Mouse (Mus musculus) brain, adult 2 months (tissue): ENCODE results near the gene Pigb.
"Not testable (repeated sequence)": the region's sequence is repeated elsewhere in the genome, so short reads cannot be mapped to it uniquely, and the experiment has no call there.

Experiments
- DNase-seq: peaks from one replicate; pipeline ENCODE4 v3.0.0; 2011; ENCODE audit warnings: low read depth, low spot score

Pigb gene

DNA sequence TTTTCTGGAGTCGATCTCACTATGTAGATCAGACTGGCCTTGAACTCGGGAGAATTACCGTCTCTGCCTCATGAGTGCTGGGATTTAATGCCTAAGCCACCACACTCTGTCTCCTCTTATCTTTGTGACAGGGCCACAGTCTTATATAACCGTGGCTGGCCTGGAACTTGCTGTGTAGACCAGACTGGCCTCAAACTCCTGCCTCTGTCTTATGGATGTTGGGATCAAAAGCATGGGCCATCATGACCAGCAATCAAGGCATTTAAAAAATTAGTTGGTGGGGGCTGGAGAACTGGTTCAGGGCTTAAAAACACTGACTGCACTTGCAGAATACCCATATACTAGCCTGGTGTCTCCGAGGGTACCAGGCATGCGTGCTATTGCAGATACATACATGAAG, at the start of gene Pigb:
Pigb (minus strand) TSS at position 299 of the 400 bp plus-strand sequence.
- no peak for DNase-seq

DNA sequence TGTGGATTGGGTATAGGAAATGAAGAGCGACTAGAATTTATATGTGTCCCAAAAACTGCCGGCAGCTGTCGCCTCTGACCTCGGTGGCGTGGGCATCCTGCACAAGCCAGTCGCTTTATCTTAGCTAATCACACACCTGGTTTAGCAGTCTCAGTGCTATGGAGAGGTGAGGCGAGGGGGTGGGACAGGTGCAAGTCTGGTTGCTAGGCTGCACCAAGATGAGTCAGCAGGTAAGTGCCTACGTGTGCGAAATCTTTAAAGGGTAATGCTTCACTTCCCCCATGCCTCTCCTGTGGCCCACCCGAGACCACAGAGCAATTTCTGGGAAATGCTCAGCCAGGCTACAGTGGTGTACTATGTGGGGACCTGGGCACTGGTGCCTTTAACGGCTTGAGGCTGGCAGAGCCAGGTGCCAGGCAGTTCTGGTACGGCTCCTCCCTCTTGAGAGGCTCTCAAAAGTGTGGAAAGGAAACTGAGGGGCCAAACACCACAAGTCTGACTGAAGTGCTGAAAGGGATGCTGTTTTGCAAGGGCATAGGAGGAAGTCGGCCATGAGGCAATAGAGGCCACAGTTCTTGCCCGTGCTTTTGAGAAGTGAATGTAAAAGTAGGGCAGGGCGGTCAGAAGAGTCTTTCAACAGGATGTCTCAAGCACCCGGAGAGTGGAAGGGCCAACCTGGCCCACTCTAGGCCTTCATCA, 49.2 kb upstream of the Pigb start:
- DNase-seq = peak; percentile 48

DNA sequence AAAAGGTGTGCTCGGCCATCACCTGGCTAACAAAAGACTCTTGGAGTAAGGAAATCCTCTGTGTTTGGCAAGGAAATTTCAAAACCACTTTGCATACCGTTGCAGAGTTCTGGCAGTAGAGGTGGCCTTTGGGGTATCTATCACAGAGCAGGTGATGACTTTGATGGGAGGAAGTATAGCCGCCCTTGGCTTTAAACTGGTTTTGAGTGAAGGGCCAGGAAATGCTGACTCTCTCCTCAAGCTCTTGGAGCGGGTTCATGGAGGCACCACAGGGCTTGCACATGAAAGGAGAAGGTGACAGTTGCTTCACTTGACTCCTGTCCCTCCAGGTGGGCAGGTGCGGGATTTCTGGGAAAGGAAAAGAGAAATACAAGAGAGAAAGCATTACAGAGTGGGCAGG, 47.4 kb upstream of the Pigb start:
- no peak for DNase-seq

DNA sequence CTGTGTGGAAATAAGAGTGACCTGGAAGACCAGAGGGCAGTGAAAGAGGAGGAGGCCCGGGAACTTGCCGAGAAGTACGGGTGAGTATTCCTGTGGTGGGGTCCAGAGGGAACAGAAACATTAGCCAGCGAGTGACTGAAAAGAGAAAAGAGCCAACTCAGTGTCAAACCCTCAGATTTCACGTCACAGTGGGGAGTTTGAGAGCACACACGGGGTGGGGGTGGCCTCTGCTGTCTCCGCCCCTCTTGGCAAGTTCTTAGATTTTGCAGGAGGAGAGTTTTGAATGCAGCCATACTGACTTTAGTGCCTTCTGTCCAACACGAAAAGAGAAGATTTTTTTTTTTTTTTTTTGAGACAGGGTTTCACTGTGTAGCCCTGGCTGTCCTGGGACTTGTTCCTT, 46.9 kb upstream of the Pigb start:
- no peak for DNase-seq

DNA sequence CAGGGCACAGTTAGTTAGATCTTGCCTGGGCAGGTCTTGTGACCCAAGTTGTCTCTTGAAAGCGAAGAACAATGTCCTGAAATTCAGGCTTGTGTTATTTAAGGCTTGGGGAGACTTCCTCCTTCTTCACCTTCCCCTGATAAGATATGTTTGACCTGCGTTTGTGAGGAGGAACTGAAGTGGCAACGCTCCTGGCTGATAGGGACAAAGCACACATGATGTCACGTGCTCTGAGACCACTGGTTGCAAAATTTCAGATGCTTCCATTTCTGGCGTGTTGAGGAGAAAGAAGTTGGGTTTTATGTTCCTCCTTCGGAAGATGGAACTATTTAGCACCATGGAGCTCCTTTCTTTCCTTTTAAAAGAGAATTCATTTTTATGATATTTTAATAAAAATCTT, 45.7 kb upstream of the Pigb start:
- peak; percentile 16 for DNase-seq

DNA sequence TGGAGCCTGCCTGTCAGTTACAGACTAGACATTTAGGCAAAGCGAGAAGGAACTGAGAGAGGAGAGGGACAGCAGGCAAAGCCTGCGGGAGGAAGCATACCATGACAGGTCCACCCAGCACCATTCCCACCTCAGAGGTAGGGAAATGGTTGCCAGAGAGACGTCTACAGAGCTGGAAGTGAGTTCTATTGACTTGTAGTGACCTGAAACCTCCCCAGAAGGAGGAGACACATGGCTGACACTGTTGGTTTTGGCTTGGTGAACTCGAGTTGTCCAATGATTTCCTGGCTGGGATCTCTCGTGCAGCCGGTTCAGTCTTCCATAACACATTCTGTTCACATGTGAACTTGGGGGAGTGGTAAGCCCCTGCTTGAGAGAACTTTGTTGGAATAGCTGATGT, 43.8 kb upstream of the Pigb start:
- DNase-seq = peak; percentile 27

DNA sequence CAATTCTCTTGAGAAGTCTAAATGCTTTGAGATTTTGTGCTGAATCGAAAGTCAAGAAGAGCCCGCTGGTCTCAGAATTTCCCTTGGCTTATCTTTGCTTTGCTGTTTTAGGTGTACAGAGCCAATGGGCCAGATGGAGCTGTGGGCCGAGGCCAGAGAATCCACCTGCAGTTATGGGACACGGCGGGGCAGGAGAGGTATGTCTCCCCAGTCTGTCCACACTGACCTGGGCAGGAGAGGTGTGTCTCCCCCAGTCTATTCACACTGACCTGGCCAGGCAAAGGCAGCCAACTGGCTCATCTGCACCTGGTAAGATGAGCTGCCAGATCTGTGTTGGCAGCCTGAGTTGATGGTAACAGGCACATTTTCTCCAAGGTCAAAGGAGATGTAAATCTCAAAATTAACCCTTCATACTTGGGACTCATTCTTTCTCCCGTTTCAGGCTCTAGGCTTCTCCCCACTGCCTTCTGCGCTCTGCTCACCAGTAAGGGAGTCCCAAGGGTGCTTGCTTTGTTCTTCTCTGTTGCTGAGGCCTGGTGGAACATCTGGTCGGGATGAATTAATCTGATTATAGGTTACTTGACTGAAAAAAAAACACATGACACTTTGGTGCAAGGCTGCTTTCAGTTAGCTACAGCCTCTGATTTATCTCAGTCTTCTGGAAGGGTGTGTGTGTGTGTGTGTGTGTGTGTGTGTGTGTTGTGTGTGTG, 42.3 kb upstream of the Pigb start:
- peak; percentile 95 for DNase-seq

DNA sequence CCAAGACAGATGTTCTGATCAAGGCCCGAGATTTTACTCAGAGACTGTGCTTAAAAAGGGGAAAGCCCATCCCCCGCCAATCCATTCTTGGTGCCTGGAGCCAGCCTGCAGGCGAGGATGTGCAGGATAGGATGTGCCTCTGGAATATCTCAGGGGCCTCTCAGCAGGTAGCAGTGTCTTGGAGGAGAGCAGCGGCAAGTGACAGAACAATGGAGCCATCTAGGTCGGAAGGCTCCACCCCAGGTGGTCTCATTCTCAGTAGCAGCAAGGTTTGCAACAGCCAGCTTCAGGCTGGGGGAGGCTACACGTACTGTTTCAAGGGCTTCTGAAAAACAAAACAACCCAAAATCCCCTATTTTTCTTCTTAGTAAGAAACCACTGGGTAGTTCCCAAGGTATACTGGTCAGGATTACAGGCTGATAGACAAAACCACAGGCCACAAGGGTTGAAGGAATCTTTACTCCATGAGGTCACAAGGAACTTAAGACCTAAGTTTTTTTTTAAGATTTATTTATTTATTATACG, 39.7 kb upstream of the Pigb start:
- DNase-seq = no peak

DNA sequence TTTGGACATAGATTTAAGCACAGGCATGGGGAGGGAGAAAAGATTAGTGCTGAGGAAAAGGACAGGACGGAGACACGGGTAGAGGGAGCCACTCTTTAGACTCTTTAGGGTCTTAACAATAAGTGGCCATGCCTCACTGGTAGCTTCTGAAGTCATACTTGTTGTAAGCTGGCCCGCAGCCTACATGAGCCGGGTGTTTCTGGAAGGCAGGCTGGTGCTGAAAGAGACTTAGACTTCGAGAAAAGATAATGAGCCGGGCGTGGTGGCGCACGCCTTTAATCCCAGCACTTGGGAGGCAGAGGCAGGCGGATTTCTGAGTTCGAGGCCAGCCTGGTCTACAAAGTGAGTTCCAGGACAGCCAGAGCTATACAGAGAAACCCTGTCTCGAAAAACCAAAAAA, 39.2 kb upstream of the Pigb start:
- DNase-seq = not testable (repeated sequence)

DNA sequence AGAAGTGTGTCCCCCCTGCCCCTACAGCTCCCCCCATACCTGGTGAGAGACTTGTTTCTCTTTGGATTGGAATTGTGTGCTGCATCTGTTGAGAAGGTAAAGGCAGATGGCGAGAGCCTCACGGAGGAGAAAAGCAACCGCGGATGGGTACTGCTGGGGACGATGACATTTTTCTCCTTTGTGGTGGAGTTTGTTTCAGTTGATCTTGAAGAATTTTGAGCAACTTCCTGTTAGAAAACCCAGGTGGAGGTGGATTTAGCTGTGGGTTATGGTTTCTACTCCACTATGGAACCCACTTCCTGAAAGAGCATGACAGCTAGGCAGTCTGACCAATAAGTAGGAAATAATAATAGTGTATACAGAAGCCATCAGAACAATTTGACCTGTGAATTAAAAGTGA, 33.0 kb upstream of the Pigb start:
- no peak for DNase-seq

DNA sequence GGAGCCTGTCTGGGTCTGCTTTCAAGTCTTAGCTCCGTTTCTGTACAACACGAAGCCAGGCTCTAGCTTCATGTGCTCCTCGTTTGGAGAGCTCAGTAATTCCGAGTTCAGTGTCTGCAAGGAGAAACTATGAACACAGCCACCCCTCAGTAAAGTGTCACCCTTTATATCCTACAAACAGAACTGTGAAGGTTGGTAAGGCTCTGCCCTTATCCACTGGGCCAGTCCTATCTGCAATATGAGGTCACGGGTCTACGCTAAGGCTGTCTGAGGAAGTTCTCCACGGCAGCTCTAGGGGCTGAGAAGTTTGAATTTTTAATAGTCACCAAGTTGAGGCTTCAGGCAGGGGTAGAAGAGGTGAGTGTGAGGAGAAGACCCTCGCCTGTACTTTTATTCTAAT, 32.2 kb upstream of the Pigb start:
- DNase-seq = no peak

DNA sequence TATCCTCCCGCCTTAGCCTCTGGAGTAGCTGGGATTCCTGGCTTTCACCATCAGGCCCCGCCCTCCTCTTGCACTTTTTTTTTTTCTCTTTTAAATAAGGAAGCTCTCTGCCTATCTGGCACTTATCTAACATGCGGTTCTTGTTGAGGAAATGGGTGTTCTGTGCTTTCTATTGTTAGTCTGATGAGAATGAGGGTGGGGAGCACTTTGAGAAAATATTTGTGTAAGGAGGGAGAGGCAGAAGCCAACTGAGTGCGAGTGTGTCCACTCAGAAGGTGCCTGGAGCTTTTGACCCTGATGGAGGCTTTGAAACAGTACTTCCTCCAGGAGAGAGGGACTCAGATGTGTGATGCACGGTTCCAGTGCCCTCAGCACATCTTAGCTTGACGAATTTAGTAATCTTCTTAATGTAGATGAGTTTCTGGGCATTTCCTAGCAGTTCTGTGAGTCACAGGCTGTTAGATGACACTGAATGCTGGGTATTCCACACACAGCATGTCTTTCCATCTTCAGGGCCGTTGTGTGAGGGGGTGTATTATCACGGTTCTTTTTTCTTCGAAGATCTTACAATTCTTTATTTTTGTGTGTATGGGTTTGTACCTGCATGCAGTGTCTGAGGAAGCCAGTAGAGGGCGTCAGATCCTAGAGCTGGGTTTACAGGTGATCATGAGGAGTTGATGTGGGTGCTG, 30.9 kb upstream of the Pigb start:
- peak; percentile 66 for DNase-seq

DNA sequence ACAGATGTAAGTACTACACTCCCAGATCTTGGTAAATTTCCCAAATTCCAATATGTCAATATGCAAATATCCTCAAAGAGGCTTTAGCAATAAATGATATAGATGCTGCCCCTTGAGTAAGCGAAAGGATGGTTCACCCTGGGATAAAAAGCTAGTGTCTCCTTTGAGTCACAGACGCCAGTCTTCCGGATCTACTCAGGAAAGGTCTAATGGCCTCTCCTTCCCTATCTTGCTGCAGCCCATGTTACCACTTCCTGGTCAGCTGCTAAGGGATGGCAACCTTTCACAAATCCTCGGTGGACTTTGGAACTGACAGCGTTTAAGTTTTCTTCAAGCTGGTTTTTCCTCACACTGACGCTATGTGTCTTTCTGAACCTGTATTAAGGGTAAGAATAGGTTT, 28.5 kb upstream of the Pigb start:
- no peak for DNase-seq

DNA sequence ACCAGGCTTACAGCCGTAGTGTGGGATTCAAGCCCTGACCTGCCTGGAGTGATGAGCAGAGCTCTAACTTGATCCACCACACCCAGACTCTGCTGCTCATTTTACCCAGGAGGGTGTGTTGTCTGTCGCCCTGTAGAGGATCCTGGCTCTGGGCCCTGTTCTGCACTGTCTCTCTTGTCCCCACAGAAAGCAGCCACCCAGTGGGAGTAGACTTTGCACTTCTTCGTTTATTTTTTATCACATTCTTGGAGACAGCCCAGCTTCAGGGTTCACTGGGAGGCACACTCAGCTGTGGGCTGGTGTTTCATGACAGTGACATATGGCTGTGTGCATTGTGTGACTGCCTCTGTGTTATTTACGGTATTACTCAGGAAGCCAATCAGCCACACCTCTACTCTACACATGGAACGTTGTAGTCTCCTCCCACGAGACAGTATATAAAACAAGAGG, 28.1 kb upstream of the Pigb start:
- peak; percentile 86 for DNase-seq

DNA sequence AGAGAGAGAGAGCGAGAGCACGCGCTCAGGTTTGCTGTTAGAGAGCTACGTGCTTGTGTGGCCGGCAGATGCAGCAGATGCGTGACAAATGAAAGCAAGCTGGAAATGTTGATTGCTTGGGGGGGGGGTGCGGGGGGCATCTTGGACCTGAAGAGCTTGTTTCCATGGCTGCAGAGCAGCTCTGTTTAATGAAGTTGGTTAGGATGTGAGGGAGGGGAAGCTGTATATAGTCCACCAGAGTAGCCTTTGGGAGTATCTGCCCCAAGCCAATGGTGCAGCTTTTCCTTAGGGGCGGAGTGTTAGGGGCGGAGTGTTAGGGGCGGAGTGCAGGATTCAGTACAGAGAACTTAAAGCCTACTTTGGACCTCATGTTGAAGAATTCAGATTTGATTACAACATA, 26.9 kb upstream of the Pigb start:
- no peak for DNase-seq

DNA sequence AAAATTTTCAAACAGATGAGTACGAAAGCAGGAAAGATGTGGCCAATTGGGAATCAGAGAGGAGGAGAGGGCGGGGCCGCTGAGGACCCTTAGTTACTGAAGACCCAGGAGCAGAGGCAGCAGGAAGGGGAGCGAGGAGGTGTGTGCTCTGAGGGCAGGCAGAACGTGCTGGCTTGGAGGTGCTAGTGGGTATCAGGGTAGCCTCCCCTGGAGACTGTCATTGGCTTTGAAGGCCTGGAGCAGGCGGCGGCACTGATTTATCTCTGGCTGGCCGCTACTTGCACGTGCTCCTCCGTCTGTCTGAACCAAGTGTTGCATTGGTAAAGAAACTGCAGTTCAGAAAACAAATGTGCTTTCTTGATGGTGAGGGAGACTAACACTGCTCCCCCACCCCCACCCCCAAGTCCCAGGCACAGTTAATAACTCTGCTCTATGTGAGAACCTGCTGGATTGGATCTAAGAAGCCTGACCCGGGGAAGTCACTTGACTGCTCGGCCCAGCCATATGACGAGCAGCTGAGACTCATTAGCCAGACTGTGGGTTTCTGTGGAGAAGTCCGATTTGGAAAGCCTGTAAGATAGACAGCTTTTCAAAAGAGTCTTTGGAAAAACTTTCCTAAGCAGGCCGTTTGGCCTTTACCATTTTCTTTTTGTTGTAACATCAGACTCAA, 23.6 kb upstream of the Pigb start:
- no peak for DNase-seq

DNA sequence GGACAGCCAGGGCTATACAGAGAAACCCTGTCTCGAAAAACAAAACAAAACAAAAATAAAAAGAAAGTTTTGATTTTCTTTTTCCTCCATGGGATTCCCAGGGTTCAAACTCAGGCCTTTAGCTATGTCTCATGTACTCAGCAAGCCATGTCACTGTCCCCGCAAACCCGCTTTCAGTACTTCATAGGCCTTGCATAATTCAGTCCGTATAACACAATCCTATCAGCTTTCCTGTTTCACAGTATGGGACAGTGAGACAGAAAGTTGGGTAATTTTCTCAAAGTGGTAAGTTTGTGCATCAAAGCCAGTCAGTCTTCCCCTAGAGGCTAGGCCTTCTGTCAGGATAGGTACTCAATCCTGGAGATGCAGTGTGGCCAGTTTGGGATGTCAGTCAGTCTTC, 19.0 kb upstream of the Pigb start:
- DNase-seq = no peak

DNA sequence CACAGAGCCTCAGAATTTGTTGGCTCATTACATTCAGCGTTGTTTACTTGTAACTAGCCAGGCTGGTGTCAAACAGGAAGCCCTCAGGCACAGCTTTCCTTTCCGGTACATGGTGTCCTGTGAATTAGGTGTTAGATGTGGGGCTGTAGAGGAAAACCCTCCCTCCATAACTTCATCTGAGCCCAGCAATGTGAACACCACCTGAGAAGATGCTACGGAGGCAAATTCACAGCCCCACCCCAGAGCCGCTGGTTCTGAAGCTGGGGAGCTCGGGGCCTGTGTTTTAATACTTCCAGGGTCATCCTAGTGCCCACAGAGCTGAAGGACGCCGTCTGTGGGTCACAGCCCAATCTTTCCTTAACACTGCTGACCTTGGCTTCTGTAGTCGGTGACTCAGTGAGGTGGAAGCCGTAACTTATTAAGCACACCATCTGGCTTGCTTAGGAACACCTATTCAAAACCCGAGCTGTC, 15.3 kb upstream of the Pigb start:
- DNase-seq = peak; percentile 59

DNA sequence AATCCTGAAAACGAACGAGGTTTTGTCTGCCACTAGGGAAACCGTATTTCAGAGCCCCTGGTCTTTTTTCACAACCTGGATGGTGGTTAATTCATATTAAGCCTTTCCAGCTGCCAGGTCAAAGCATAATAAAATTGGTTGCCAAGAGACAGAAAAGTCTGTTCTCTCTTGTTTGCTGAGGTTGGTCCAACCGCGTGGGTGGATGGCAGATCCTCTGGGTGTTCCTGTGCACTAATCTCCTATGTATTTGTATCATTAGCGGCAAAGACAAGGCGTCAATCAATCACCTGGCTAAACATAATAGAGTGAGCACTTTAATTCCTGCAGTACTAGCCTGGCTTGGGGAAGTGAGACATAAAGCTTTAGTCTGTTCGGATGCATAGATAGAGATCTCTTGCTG, 10.4 kb upstream of the Pigb start:
- peak; percentile 57 for DNase-seq

DNA sequence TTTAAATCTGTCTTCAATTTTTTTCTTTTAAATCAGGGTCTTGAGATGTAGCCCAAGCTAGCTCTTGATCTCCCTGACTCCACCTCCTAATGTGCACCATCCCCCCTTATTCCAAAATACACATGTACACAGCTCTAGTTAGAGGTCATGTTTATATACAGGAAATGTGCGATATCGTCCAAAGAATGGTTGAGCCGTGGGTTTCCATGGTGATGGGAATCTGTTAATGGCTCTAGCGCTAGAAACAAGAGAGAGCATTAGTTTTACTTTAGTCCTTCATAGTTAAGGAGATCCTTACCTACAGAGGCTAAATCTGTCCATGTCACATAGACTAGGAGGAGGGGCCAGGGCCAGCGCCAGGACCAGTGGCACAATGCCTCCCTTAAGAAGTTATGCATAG, 9.7 kb upstream of the Pigb start:
- peak; percentile 16 for DNase-seq

DNA sequence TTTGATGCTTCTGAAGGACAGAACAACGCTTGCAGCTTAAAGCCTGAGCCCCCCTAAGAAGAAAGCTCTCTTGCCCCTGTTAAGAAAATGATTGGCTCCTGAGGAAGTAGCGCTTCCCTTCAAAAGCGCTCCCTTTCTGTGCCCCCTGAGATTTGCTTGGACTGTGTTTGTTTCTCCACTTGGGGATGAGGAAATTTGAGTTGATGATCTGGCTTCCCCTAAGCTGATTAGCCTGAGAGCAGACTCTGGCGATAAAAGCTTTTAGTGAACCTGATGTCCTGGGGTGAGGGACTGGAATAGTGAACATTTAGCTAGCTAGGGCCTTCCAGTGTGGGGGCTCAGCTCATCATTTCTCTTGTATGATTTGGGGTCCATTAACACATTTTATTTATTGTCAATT, 8.7 kb upstream of the Pigb start:
- DNase-seq = no peak

DNA sequence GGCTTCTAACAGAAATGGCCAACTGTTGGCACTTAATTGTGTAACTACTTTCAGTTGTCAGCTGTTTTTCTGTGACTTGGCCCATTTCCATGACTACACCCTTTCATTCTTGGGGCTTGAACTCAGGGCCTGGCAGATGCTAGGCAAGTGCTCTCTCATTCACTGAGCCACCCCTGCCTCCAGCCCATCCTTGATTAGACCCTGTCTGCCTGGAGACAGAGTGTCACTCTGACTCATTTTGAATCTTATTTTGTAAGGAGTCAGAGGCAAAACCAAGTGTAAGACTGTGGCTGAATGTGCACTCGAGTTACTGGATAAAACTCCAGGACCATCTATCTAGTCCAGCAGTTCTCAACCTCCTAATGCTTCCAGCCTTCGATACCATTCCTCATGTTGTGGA, 7.7 kb upstream of the Pigb start:
- no peak for DNase-seq
